Mouse (Mus musculus) lung, adult 2 months (tissue): ENCODE measurements around the gene Xkr8.

Source experiments
- CTCF ChIP-seq: fragments of 200-500 bp; IDR thresholded peaks from 2 replicates; pipeline ENCODE4 v1.5.1; 2011; ENCODE audit warnings: mild to moderate bottlenecking, low read length, control low read depth; ENCODE audit not compliant: insufficient read depth
- POLR2A ChIP-seq: fragments of 200-500 bp; IDR thresholded peaks from 2 replicates; pipeline ENCODE4 v1.6.1; 2011; ENCODE audit warnings: low read depth, mild to moderate bottlenecking, control low read depth, low read length, borderline replicate concordance; ENCODE audit errors: extremely low read depth

DNA sequence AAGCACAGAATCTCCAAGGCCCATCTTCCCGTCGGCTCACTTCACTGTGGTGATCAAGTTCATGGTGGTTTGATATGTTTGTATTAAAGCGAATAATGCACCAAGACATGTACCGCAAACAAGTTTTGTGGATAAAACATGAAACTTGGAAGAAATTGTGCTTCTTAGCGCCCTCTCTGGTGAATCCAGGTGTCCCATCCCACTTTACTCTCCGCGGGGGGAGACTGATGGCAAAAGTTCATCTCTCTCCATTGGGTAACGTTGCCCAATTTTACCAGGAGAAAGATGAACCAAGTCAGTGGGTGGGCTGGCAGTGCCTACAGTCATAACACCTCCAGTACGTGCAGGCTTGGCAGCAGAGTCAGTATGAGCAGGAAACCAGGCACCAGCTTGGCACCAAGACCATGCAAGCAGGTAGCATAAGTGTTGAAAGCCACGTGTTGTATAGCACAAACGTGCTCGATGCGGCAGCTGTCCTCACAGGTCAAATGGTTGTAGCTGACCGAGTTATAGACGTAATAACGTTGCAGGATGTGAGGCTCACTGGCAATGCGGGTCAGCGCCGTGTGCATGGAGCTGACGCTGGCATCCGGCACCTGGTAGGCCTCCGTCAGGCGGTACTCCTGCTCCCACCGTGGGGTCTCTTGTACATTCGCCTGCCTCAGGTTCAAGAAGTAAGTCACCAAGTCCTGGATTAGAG lies 875 bp upstream of the Xkr8 start:
- TF ChIP-seq CTCF = no peak
- no peak for TF ChIP-seq POLR2A
